Mouse (Mus musculus): Measurements from ENCODE around the gene Evi5.

Gene Evi5

DNA sequence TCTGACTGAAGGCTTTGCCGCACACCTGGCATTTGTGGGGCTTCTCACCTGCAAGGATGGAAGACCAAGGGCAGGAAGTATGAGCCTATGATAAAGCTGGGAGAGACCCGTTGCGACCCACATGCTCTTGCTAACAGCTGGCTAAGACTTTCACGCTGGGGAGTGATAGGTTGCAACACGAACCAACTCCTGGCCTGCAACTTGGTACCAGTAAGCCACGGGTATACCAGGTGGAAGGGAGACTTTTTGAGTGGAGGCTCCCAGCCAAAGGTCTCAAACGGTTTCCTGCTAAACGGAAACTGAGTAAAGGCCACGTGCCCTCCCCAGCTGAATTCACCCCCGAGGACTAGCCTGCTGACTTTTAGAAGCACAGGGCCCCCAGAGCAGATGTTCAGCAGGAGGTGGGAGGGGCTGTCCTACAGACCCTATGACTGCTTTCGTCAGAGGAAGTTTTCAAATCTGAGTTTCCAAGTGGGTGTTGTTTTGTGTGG, 157.0 kb downstream of the Evi5 start:
- DNase-seq (ENCODE audit: low read depth, low spot score): peak; percentile 70

GRCm38 (mm10) chr5:107711689-107712088, 163.2 kb downstream of the Evi5 start:
- DNase-seq (ENCODE audit: low read depth, low spot score): no peak

DNA sequence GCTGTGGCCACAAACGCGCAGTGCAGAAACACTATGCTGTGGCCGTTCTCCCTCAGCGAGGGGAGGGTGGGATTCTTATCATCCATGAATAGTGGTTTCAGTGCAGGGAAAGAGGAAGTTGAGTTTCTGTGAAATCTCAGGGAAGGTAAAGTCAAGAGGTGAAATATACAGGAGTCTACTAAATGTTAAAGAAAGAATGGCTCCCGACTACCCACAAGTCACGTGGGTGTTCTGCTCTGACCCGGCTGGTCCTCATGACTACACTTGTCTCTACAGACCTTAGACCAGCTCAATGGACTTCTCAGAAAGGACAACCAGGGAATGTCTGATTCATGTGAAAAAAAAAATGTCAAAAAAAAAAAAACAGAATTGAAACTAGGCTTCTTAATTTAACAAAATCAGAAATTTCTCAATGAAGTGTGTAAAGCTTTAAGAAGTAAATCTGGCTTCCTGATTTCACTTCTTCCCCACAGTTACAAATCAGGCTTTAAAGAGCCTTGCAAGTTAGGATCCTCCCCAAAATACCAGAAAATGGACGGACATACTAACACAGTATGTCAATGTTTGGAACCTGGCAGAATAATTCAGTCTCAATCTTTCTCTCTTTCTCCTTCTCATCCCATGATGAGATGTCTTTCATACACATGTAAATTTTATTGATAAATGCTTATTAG, 166.6 kb downstream of the Evi5 start:
- no peak for DNase-seq (ENCODE audit: low read depth, low spot score)

DNA sequence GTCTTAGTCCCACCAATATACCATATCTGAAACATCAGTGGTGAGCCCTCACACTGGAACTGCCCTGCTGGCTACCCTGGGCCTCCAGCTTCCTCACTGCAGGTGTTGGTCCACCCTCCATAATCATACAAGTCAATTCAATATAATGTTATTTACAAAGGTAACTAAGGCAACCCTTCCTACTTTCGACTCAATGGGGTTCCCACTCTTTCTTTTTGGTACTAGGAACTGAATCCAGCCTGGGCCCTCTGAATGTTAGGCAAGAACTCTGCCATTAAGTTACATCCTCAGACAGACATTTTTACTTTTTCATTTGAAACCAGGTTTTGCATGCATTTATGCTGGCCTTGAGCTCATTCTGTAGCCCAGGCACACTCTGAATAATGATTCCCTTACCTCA, 168.6 kb downstream of the Evi5 start:
- DNase-seq (ENCODE audit: low read depth, low spot score): no peak

DNA sequence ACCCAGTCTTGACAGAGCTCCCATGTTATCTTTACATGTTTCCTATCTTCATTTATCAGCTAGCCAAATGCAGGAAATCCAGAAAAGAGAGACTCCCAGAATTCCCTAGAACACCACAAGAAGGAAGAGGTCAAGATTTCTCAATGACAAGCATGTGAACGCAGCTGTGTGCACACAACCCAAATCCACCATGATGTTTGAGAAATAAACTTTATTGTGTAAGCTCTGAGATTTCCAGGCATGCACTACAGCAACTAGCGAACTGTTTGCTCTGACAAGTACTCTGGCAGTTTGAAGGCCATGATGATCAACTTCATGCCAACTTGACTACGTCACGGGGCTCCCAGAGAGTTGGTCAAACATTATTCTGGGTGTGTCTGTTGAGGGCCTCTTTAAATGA, 169.2 kb downstream of the Evi5 start:
- DNase-seq (ENCODE audit: low read depth, low spot score): no peak

GRCm38 (mm10) chr5:107703207-107703763, 171.6 kb downstream of the Evi5 start:
- DNase-seq (ENCODE audit: low read depth, low spot score): peak; percentile 82

DNA sequence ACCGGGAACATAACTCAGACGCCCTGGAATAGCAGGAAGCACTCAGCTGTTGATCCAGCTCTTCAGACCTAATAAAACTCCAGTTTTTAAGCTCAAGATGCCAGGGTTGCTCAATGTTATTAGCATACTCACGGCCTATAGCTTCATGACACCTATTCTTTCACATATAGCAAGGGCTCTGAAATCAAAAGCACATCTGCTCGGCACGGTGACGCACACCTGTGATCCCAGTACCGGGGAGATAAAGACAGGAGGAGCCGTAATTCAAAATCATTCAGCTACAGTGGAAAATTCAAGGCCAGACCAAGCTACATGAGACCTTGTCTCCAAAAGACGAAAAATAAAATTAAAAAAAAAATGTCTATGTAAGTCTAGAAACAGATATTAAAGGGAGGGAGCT, 173.2 kb downstream of the Evi5 start:
- no peak for DNase-seq (ENCODE audit: low read depth, low spot score)

DNA sequence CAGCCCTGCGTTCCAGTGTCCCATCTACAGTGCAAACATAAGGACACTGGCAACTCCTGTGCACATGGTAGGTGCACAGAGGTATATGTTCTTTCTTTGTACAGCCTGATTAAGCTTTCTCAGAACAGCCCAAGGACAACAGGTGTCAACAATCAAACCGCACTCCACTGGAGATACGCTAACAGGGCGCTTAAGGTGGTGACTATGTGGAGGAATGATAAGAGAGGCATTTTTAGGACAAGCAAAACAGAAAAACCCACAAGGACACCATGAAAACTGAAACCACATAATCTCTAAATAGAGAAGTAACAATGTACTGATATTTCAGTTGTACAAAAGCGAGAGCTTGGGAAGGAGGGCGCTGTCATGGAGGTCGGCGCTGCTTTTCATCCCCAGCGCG, 174.0 kb downstream of the Evi5 start:
- no peak for DNase-seq (ENCODE audit: low read depth, low spot score)

GRCm38 (mm10) chr5:107698888-107699287, 176.0 kb downstream of the Evi5 start:
- DNase-seq (ENCODE audit: low read depth, low spot score): no peak

DNA sequence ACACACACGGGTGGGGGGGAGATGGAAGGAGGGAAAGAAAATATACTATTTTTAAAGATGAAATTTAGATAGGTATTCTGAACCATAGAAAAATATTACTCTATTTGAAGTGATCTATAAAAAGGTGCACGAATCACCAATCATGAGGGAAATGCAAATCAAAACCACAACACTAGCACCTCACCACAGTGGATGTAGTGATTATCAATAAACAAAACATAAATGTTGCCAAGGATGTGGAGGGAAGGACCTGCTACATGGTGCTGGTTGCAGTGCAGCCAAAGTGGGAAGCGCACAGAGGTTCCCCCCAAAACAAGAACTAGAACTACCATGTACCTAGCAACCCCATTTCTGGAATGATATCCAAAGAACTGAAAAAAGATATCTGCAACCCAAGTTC, 179.9 kb downstream of the Evi5 start:
- DNase-seq (ENCODE audit: low read depth, low spot score): peak; percentile 56

Measured in CD4-positive helper T cell, adult 2 months (primary cell).